Mouse (Mus musculus) kidney, postnatal 10 days (tissue): ENCODE measurements around the gene Phlda1.

ENCODE experiments used
- DNase-seq: peaks from one replicate; pipeline ENCODE4 v3.0.0; 2021; ENCODE audit warnings: mixed read lengths

Phlda1 gene

DNA sequence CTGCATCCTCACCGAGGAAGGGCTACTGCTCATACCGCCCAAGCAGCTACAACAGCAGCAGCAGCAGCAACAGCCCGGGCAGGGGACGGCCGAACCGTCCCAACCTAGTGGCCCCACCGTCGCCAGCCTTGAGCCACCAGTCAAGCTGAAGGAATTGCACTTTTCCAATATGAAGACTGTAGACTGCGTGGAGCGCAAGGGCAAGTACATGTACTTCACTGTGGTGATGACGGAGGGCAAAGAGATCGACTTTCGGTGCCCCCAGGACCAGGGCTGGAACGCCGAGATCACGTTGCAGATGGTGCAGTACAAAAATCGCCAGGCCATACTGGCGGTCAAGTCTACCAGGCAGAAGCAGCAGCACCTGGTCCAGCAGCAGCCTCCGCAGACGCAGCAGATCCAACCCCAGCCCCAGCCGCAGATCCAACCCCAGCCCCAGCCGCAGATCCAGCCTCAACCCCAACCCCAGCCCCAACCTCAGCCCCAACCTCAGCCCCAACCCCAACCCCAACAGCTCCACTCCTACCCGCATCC is 907 bp downstream of the Phlda1 start:
- peak; percentile 57 for DNase-seq

DNA sequence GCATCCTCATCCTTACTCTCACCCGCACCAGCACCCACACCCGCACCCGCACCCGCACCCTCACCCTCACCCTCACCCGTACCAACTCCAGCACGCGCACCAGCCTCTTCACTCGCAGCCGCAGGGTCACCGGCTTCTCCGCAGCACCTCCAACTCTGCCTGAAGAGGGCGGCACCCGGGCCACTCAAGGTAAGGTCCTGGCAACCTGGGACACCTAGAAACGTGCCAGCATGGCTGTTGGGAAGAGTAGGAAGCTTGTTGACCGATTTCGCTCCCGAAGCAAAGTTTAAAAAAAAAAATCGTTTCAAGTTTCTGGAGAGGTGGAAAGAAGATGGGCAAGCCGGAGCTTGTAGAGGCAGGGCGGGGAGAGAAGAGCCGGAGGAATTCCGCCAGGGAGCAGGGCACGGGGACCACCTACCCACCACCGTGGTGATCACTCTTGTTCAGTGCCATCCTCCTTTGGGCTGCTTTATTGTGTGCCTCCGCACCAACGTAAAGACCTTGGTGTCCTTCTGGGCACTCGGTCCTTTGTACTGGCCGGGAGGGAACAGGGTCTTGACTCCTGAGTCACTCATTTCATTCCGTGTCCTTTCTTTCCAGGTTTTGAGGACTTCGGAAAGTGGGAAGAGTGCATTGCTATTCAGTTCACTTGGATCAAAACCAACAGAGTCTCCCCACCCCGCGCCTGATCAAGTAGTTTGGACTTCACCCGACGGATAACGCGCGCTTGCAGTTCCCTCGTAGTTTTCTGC is 1.6 kb downstream of the Phlda1 start:
- peak; percentile 81 for DNase-seq

DNA sequence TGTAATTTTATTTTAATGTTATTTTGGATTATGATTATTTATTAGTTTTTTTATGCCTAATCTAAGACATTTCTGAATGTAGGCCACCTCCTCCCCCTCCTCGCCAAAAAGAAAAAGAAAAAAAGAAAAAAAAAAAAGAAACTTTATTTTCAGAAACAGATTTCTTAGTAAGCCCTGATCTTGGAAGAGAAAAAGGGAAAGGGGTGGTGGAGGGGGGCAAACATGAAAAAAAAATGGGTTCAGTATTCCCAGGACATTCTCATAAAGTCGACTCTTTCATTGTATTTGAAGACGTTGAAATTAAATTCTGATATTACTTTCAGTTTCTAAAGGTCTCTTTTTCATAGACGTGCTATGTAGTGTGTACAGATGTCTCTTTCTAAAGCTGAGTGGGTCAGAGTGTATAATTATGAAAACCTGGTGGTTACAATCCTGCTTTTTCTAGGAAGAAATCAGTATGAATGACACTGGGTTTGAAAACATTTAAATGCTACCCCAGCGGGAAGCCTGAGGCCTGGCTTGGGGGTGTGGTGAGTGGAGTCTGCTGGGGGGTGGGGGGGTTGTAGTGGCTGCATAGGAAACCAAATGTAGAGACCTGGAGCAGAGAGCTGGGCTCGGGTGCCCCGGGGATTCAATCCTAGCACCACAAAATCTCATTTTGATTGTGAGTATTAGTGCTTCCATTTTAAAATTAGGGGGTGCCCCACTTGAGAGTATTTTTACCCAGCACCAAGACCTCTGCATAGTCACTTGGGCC is 2.4 kb downstream of the Phlda1 start:
- no peak for DNase-seq

DNA sequence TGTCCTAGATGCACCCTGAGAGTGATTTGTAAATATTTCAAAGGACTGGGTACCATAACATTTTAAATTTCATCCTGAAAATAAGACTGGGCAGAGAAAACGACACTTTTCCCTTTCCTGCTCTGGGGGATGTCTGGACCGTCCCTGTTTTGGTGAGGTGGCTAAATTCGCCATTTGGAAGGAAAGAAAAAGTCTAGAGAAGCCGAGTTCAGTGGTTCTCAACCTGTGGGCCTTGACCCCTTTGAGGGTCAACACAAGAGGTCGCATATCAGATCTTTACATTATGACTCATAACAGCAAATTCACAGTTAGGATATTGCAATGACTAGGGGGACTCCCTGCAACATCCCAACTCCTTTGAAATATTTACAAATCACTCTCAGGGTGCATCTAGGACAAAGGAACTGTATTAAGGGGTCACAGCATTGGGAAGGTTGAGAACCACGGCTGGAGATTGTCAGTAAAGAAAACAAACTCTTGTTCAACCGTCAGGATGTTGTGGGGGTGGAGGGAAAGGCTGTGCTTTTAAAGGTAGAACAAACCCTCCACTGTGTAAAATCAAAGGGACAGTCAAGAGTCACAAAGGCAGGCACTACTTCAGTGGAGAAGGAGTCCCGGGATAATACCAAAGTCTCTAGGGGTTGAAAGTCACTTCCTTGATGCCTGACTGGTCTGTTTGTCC is 3.2 kb downstream of the Phlda1 start:
- DNase-seq, result no peak

DNA sequence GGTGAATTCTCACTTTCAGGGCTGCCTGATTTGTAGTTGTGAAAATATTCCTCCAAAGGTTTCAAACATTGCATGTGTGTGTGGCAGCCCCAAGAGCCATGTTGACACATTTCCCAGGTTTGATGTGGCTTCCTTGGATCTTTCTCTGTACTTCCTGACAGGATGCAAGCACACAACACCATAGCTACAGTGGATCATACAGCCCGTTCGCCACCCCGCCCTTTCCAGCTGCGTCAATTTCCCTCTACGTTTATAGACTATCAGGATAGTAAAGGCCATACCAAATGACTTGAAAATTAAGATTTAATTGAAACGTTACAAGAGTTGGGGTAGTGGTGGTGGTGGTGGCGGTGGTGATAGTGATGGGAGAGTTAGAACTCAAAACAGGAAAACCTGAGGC is 3.9 kb downstream of the Phlda1 start:
- DNase-seq, result no peak

DNA sequence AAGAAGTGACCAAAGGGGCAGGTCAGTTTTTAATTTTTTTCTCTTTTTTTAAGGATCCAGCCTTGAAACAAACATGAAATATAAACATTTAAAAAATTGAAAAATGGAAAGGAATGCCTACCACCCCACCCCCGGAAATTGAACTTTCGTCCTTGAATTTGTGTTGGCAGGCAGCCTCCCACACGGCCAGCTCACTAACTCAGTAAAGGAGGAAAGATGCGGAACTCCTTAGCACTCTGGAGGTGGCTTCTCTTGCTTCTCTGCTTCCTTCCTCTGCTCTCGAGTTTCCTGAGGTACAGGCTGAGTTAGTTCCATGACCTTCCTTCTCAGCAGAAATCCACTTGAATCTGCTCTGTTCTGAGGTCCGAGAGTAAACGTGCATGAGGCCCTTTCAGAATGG is 4.7 kb downstream of the Phlda1 start:
- no peak for DNase-seq

DNA sequence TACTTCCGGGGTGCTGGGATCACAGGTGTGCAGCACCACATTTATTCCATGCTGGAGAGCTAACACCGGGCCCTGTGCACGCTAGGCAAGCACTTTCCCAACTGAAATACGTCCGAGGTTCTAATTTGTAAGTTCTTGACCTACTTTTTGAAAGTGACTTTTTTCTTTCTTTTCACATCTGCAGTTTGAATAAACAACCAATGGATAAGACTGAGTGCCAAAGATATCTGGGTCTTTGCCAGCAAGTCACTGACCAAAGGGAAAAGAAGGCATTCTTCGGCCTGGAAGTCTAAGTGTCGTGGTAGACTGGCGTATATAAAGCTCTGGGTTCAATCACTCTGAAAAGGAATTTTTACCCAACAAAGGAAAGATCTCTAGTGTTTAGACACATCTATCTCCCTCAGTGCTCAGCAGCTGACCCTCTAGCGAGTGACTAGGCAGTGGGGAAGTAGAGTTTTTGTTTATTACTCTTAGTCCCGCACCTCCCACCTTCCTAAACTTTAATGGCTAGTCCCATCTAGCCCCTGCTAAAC is 6.0 kb downstream of the Phlda1 start:
- DNase-seq, result peak; percentile 42

DNA sequence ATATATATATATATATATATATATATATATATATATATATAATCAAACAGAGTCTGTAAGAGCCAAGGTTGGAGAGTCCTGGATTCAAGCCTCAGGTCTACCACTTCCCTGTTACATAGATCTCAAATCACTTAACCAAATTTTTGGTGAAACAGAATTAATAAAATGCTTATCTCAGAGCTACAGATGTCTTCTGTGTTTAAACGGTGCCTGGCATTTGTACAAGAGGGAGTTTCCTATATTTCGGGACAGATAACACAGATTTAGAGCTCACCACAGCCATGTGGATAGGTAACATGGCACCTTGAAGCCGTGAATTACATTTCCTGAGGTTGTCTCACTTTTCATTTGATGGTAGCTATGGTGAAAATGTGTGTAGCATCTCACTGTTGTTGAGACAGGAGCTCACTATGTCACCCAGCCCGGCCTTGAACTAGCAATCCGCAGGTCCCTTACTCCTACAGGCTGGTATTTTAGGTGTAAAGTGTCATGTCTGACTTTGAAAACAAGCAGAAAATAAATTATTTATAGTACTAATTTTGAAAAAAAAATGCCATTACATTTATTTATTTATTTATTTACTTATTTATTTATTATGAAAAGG is 8.3 kb downstream of the Phlda1 start:
- DNase-seq, result no peak

DNA sequence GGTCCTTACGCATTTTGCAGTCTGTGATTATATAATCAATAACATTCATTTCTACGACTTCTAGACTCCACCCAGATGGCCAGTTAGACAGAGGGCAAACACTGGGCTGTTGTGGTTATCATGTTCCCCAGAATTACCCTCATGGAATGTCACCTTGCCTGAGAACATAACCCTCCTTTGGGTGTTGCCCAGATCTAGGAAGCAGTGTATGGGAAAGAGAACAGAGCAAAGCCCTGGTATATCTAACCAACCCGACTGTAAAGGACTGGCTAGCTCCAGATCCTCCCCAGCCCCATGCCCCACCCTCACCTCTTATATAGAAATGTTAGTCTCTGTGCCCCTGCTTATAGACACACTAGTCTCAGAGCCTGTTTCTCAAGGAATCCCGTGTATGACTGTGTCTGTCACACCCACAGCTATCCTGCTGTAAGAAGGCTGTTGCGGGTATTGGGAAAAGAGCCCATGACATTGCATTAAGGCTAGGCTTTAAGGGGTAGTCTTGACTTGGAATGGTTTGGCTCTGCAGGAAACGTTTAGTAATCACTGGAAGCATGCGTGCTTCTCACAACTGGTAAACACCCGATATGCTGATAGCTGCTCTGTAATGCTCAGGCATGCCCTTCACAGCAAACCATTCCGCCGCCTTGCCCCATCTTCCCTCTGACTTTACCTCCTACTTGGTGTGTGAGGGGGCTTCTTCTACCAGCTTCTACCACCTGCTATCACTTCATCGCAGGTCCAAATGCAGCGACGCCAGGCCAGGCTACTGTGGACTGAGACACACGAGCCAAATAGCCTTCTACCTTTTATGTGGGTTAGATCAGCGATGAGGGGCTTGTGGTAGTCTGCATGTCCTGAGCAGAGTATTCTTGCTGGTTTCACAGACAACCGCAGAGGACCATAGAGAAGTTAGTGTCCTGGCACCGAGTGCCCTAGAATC is 9.3 kb downstream of the Phlda1 start:
- DNase-seq, result no peak

DNA sequence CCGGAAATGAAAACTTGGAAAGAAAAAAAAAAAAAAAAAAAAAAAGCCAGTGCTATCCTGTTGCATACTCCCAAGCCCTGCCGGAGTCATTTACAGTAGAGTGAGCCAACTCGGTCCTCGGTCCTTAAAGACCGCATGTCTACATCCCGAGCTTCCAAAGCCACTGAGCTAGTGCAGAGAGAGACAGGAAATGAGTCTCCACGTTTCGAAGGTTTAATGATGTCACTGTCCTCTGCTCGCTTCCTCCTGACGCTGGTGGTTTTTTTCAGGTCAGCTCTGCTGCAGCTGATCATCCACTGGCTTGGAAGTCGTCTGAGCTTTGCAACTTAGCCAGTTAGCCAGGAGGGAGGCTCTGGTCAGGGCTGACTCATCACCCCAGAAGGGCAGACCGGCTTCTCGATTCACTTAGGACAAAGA is 10.1 kb downstream of the Phlda1 start:
- peak; percentile 45 for DNase-seq

DNA sequence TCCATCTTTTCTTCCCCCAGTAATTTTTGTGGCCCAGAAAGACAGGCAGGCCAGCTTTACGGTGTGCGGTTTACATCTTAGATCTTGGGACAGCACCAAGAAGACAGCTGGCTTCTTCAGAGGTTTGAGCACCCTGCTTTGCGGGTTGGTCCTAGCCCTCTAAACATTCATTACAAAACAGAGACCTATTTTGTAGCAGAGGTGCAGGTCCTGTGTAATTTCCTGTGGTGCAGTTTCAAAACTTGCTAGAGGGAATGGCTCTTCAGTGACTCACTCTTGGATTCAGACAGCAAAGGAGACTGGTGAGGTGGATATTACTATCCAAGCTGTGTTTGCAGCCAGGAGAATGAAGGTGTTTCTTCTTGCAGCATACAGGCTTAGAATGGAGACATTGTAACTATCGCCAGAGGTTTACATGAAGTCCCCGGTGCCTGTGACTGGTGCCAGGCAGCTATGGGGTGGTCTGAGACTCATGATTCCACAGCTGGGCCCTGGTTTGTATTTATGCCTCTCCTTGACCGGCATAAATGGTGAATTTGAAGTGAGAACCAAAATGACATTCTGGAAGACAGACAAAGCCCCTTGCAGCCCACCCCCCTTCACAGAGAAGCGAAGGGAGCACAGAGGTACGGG is 10.8 kb downstream of the Phlda1 start:
- DNase-seq, result no peak

DNA sequence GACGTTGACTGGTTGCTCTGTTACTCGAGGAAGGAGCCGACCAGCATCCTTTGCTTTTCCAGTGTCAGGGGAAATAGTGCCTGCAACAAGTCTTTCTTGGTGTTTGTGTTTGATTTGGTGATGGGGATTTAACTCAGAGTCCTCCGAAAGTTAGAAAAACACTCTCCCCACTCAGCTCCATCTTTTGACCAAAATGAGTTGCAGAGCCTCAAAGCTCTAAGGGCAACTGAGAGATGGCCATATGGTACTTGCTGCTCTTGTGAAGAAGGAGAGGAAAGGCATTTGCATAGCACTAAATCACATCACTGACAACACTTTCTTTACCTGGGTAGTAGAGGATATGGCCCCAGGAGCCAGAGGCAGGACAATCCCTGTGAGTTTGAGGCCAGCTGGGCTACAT is 12.3 kb downstream of the Phlda1 start:
- no peak for DNase-seq

DNA sequence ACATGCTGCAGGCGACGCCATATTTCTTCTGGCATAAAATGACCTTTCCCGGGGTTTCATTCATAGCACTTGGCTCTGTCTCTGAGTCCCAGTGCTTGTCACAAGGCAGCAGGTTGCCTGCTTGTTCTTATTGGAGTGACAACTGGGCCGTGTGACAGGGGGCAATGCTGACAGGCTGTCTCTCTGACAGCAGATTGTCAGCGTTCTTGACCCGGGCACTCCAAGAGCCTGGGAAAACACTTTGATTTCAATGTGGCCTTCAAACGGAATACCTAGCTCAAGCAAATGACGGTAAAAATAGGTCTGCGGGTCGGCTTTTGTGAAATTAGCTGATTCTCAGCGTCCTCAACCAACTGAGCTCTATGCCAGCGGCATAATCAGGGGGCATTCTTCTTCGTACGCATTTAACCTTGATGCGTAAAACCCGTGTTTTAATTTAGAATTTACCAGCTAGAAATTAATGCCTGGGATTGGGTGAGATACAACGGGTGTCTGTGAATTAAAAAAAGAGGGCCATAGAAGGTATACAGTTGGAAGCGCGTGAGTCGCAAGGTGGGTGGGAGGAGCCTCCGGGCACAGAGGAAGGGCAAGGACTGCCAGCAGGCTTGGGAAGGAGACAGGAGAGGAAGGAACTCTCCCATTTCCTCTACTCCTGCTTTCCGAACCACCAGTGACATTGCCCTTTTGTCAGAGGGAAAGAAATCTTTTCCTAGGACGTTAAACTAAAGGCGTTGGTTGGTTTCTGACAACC is 13.7 kb downstream of the Phlda1 start:
- peak; percentile 51 for DNase-seq

DNA sequence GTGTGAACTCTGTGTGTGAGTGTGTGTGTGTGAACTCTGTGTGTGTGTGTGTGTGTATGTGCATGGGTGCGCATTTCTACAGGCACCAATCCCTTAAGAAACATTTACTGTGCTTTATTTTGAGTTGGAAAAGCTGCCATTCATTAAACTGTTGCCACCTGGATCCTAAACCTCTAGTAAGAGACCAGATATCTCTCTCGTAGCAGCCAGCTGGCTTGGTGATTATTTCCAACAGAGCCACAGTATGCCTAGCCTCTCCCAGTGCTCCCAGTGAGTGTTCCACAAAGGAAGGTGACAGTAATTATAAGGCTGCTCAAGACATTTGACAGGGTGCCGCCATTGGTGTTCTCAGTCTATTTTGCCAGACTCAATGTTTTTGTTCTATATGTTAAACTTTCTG is 14.5 kb downstream of the Phlda1 start:
- DNase-seq, result no peak

DNA sequence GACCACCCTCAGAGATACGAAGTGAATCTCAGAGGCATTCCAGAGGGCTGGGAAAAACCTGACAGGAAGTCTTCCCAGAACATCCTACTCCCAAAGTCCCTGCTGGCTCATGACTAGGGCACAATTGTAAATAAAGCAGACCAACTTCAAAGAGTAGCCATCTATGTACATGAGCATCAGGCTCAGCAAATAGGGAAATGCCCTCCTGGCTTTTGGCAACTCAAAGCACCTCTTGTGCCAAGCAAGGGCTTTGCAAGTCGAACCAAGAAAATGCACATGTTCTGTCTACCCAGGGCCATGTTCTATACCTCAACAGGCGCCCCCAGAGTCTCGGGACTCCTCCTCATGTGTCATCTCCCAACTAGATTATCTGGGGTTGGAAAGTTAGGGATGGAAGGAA is 15.6 kb downstream of the Phlda1 start:
- DNase-seq, result no peak

DNA sequence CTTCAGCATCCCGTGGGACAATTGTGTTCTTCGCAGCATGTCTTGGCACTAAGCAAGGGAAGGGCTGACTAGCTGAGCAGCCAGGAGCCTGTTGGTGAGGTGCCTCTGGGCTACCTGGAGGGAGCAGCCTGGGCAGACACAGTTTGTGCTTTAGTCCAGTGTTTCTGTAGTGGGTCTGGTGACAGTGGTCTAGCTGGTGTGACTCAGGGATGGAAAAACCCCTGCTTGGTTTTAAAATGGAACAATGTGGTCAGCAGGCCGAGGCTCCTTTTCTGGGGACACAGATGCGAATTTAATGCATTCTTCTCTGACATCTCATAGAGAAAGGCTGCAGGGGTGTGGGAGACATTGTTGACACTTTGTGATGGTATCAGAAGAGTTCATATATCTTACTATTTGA is 16.1 kb downstream of the Phlda1 start:
- no peak for DNase-seq

DNA sequence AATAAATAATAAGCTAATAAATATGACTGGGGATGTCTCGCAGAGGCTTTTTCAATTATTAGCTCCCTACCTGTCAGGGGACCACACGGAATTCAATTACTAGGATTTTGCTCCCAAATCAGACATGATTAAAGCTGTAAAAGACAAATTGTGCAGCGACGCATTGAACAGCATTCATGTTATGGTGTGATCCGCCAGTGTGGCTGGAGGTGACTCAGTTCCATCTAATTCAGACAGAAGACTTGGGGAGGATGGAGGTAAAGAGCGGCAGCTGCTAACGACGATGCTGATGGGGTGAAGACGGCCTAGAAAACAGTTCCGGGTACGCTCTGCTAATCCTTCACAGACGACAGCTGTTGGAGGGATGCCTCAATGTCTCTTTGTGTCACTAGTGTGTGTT is 17.8 kb downstream of the Phlda1 start:
- no peak for DNase-seq

DNA sequence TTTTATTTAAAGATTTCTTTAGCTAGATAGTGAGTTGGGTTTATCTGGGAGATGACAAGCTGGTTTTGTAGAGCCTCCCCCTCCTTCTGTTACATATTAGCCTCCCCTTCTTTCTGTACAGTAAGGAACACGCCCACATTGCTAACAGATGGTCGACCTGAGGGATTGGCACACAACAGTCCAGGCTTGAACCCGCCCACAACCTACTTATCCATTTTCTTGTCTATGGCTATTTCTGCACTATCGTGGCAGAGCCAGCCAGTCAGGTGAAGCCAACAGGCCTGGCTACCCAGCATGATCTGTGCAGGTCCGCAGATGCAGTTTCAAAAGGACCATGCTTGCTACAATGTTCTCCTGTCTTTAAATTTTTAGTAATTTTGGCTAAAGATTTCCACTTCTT is 21.0 kb downstream of the Phlda1 start:
- DNase-seq, result no peak

DNA sequence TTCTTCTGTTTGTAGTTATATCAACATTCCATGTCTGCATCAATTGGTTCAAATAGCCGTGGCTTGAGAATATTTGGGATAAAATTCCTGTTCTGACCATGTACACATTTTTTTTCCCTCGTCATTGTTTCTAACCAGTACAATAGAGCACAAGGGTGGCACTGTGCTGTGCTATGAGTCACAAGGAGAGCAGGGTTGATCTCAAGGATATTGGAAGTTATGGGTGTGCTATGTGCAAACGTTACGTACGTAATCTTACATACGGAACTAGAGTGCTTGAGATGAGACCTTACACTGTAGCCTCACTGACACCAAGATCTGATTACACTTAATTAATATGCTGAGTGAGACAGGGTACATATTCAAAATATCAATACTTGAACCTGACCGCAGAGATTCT is 21.5 kb downstream of the Phlda1 start:
- no peak for DNase-seq

DNA sequence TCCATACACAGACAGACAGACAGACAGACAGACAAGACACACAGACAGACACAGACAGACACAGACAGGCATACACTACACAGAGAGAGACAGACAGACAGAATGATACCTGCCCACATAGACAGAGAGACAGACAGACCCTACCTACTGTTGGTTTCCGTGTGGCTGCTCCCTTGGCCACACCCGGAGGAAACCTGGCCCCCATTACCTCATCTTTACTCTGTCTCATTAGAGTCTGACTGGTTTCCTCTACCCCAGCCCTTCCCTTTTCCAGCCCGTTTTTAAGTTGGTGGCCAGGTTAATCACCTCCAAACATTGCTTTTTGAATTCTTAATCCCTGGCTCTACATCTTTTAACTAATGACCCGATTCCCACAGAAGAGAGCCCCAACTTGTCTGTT is 22.2 kb downstream of the Phlda1 start:
- DNase-seq, result no peak

DNA sequence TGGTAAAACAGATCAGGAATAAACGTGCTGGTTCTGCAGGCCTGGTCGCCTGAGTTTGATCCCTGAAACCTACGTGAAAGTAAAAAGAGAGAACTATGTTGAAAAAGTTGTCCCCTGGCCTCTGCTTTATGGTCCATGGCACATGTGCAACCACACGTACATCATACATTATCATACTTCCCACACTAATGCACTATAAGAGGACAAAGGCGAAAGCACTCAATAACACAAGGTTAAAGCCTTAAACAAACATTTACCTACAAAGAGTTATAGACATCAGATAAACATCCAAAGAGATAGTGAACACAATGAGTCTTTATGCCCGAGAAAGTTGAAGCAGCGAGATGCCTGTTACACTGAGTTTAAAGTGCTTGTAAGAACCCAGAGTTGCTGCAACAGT is 24.3 kb downstream of the Phlda1 start:
- no peak for DNase-seq
